Mouse (Mus musculus): ENCODE results near the gene Cops9. TPM values are rescaled to one million over a fixed set of nuclear protein-coding genes. Genes with fewer than 3 reads are reported as not detected.

The Cops9 gene
- total and polyA plus RNA-seq, 3 experiments, result 377 to 618 TPM; not detected in 1

DNA sequence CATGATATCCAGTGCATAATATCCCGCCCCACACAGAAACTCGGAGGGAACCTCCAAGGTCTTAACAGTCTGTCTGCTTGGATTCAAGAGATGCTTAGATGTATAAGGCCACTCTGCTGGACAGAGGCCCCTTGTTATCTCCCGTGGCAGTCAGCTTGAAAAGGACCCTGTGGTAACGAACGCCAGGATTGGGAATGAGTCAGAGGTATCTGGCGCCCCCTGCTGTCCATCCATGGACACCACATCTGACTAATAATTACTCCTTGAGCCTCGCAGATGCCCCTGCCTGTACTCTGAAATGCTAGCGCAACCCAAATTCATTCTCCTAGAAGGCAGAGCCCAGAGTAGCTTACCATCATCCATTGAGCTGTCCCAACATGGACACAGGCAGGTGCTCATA, 6.0 kb upstream of the Cops9 start (continued):
- TF ChIP-seq RAD21 (IDR thresholded peaks at IDR 0.05; ENCODE audit: low read depth, low read length) (peak; percentile 74), SMC3 (IDR thresholded peaks at IDR 0.05; ENCODE audit: low read depth, low read length) (peak; percentile 71), TAL1 (IDR thresholded peaks at IDR 0.05; ENCODE audit: low read length) (peak; percentile 44), RCOR1 (IDR thresholded peaks at IDR 0.05; ENCODE audit: low read depth, low read length) (no peak), CHD1 (IDR thresholded peaks at IDR 0.05; ENCODE audit: low read depth, low read length) (peak; percentile 75; the same call in 1 of the 2 replicates), TBP (IDR thresholded peaks at IDR 0.05; ENCODE audit: low read depth, low read length) (no peak), MYC (IDR thresholded peaks at IDR 0.05; ENCODE audit: low read depth, low read length) (peak; percentile 75), MXI1 (IDR thresholded peaks at IDR 0.05; ENCODE audit: low read depth, low read length) (peak; percentile 63), ETS1 (IDR thresholded peaks at IDR 0.05; ENCODE audit: low read depth, low read length) (0 out of 2 replicates have a peak, but pooled peaks have one; percentile 7), JUND (IDR thresholded peaks at IDR 0.05; ENCODE audit: low read depth, low read length) (peak; percentile 87)

DNA sequence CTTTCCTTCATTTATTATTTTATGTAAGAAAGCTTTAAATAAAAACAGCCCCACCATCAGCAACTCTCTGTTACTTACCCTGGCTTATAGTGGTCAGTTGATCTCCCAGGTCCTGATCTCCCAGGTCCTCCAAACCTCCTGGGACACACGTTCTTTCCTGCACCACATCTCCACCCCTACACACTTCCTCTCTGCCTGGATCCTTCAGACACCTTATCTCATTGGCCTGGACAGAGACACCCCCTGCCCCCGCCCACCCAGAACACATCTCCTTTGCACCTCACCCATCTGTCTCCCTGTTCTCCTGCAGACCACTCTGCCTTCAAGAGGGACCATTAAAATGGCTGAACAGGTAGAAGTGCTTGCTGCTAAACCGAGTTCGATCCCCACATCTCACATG, 5.2 kb upstream of the Cops9 start:
- no peaks in the 10 kb centered on the region for H3K9me3 ChIP-seq (replicated peaks; ENCODE audit: insufficient read depth, low read length)
- peak; percentile 59 for DNase-seq (ENCODE audit: low read depth, low spot score)
- TF ChIP-seq POLR2A (IDR thresholded peaks at IDR 0.05; ENCODE audit: control insufficient read depth in 1 of 2, insufficient read depth in 1 of 2, low read depth in 1 of 2, low read length in 2 of 2, poor library complexity in 1 of 2) (no peak), MAFK (IDR thresholded peaks at IDR 0.05; ENCODE audit: borderline replicate concordance, low read depth, low read length) (no peak), RAD21 (IDR thresholded peaks at IDR 0.05; ENCODE audit: low read depth, low read length) (no peak), TCF12 (IDR thresholded peaks at IDR 0.05; ENCODE audit: low read depth, low read length) (no peak), TAL1 (IDR thresholded peaks at IDR 0.05; ENCODE audit: low read length) (no peak), MYB (IDR thresholded peaks at IDR 0.05; ENCODE audit: low read depth, low read length) (no peak), SMC3 (IDR thresholded peaks at IDR 0.05; ENCODE audit: low read depth, low read length) (no peak), CHD1 (IDR thresholded peaks at IDR 0.05; ENCODE audit: low read depth, low read length) (no peak), E2F4 (IDR thresholded peaks at IDR 0.05; ENCODE audit: borderline replicate concordance, low read depth, low read length) (no peak), USF2 (IDR thresholded peaks at IDR 0.05; ENCODE audit: borderline replicate concordance in 1 of 2, insufficient read depth in 1 of 2, low read depth in 1 of 2, low read length in 2 of 2) (no peak)
- H3K27ac ChIP-seq (ENCODE audit: control insufficient read depth, low read depth, low read length), result no peak overlapping the region
- no peak overlapping the region for H3K9ac ChIP-seq (ENCODE audit: control insufficient read depth, low read depth, low read length, poor library complexity, severe bottlenecking)
- no peak overlapping the region for H3K4me3 ChIP-seq (ENCODE audit: control insufficient read depth in 1 of 2, insufficient read depth in 1 of 2, low read depth in 2 of 2, low read length in 2 of 2)
- no peaks in the 10 kb centered on the region for H3K27me3 ChIP-seq (ENCODE audit: control insufficient read depth in 1 of 2, insufficient read depth in 2 of 2, low read length in 2 of 2)
- peaks cover 0 to 10% of the 10 kb centered on the region in 2 experiments; a peak in 2 of 4 replicates for H3K36me3 ChIP-seq (ENCODE audit: control insufficient read depth in 1 of 2, insufficient read depth in 2 of 2, low read length in 2 of 2)
- no peaks in the 10 kb centered on the region; the same call in 1 of the 2 replicates for H3K79me2 ChIP-seq (ENCODE audit: control insufficient read depth, insufficient read depth, low read length, poor library complexity)
- H3K4me1 ChIP-seq (ENCODE audit: control insufficient read depth in 1 of 2, insufficient read depth in 2 of 2, low read length in 2 of 2), result peaks cover 3 to 13% of the 10 kb centered on the region in 2 experiments

DNA sequence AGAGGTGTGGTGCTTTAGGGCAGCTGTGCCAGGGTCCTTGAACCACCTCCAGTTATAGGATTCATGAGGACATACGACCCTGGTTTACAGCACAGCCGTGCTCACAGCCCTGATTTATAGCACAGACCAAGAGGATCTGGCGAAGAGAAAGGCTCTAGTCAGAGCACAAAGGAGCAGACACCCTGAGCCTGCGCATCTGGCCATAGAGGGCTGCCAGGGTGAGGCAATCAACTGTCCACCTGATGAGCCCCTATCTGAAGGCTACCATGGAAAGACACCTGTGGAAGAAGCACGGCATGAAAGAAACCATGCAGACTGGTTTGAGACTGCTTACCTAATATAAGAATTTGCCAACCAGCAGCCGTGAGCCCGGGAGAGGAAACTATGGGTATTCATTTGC, 4.8 kb upstream of the Cops9 start:
- Histone ChIP-seq H3K4me1 (ENCODE audit: control insufficient read depth in 1 of 2, insufficient read depth in 2 of 2, low read length in 2 of 2) (peaks cover 3 to 13% of the 10 kb centered on the region in 2 experiments), H3K27ac (ENCODE audit: control insufficient read depth, low read depth, low read length) (no peak overlapping the region), H3K36me3 (ENCODE audit: control insufficient read depth in 1 of 2, insufficient read depth in 2 of 2, low read length in 2 of 2) (peaks cover 0 to 10% of the 10 kb centered on the region in 2 experiments; a peak in 2 of 4 replicates), H3K27me3 (ENCODE audit: control insufficient read depth in 1 of 2, insufficient read depth in 2 of 2, low read length in 2 of 2) (no peaks in the 10 kb centered on the region), H3K9ac (ENCODE audit: control insufficient read depth, low read depth, low read length, poor library complexity, severe bottlenecking) (no peak overlapping the region), H3K79me2 (ENCODE audit: control insufficient read depth, insufficient read depth, low read length, poor library complexity) (peaks cover 1% of the 10 kb centered on the region; the same call in 1 of the 2 replicates), H3K9me3 (replicated peaks; ENCODE audit: insufficient read depth, low read length) (no peaks in the 10 kb centered on the region), H3K4me3 (ENCODE audit: control insufficient read depth in 1 of 2, insufficient read depth in 1 of 2, low read depth in 2 of 2, low read length in 2 of 2) (no peak overlapping the region)
- DNase-seq (ENCODE audit: low read depth, low spot score), result no peak
- TF ChIP-seq MYB (IDR thresholded peaks at IDR 0.05; ENCODE audit: low read depth, low read length), result no peak
- no peak for TF ChIP-seq UBTF (IDR thresholded peaks at IDR 0.05; ENCODE audit: borderline replicate concordance, insufficient read depth, low read depth, low read length)
